Mouse (Mus musculus) embryonic facial prominence, embryonic 14.5 days (tissue): Measurements from ENCODE around the gene Marco. TPM values are rescaled to one million over a fixed set of nuclear protein-coding genes. Genes with fewer than 3 reads are reported as not detected.

ENCODE experiments used
- polyA plus RNA-seq: library from polyadenylated mRNA; unstranded; fragments of >200 nt; fragmentation: Nextera tagmentation; extraction: Ambion mirVana; gene quantifications from 2 replicates; pipeline ENCODE4 v1.2.1, GENCODE M21; 2014

The Marco gene
- polyA plus RNA-seq, 1 experiment from 2014 or later = not detected

Other genes with a start within 250 kb of the Marco start
- gene Steap3, start 232.3 kb downstream of the Marco start, polyA plus RNA-seq = 12.9 and 13.2 TPM in 2 replicates
- gene C1ql2, start 164.4 kb downstream of the Marco start, polyA plus RNA-seq = 0.08 TPM in 1 of 2 replicates, not detected in the other
- 2.0 TPM in 2 replicates for gene En1, start 97.4 kb upstream of the Marco start, polyA plus RNA-seq